Mouse (Mus musculus) forebrain, postnatal 0 days (tissue): Measurements from ENCODE around the gene Gpn3. TPM values are rescaled to one million over a fixed set of nuclear protein-coding genes. Genes with fewer than 3 reads are reported as not detected.

Source experiments
- ATAC-seq: fragments of 200-750 bp; cut with Nextera tagmentation; 2 replicates; pipeline ENCODE4 v1.8.0; 2017; ENCODE audit warnings: mild to moderate bottlenecking, moderate library complexity
- DNase-seq: peaks from one replicate; pipeline ENCODE4 v3.0.0-alpha.2; 2015
- H3K27ac ChIP-seq: fragments of 300-500 bp; sonication (generic); 2 replicates; pipeline ENCODE4 v1.5.1; 2014; ENCODE audit warnings: low read depth, mild to moderate bottlenecking, antibody characterized with exemption, low read length, moderate library complexity, mixed read lengths
- H3K27me3 ChIP-seq: fragments of 300-500 bp; sonication (generic); 2 replicates; pipeline ENCODE4 v1.6.1; 2014; ENCODE audit warnings: mild to moderate bottlenecking, low read length, mixed read lengths; ENCODE audit not compliant: insufficient read depth
- H3K36me3 ChIP-seq: fragments of 300-500 bp; sonication (generic); 2 replicates; pipeline ENCODE4 v1.6.1; 2014; ENCODE audit warnings: mild to moderate bottlenecking, moderate library complexity; ENCODE audit not compliant: insufficient read depth
- H3K4me1 ChIP-seq: fragments of 300-500 bp; sonication (generic); 2 replicates; pipeline ENCODE4 v1.6.1; 2014; ENCODE audit warnings: antibody characterized with exemption; ENCODE audit not compliant: insufficient read depth
- H3K4me2 ChIP-seq: fragments of 300-500 bp; sonication (generic); 2 replicates; pipeline ENCODE4 v1.6.1; 2014; ENCODE audit warnings: low read depth, mild to moderate bottlenecking, moderate library complexity
- H3K4me3 ChIP-seq: fragments of 300-500 bp; sonication (generic); 2 replicates; pipeline ENCODE4 v1.5.1; 2014; ENCODE audit warnings: low read depth, low read length, mixed read lengths
- H3K9ac ChIP-seq: fragments of 300-500 bp; sonication (generic); 2 replicates; pipeline ENCODE4 v1.6.1; 2014; ENCODE audit warnings: mild to moderate bottlenecking
- H3K9me3 ChIP-seq: fragments of 300-500 bp; sonication (generic); 2 replicates; pipeline ENCODE4 v1.6.1; 2016; ENCODE audit warnings: low read length
- CTCF ChIP-seq: sonication (generic); IDR thresholded peaks from 2 replicates; pipeline ENCODE4 v1.5.1; 2016; ENCODE audit warnings: antibody characterized with exemption, control low read depth, low read depth
- WGBS: fragments of 180-500 bp; shearing (Covaris S2); extraction: QIAGEN DNeasy Blood & Tissue Kit; methylation state at CpG from one replicate; pipeline ENCODE4 v1.1.7; 2014; 5-methylcytosine and 5-hydroxymethylcytosine counted together
- polyA plus RNA-seq: library from polyadenylated mRNA; unstranded; fragments of >200 nt; fragmentation: Nextera tagmentation; extraction: Ambion mirVana; gene quantifications from 2 replicates; pipeline ENCODE4 v1.2.1, GENCODE M21; 2015
- total RNA-seq: library from RNA; depleted of rRNA; stranded (reverse); fragments of >200 nt; gene quantifications from 2 replicates; pipeline ENCODE4 v1.2.3, GENCODE M21; 2014; rRNA removed

Gpn3 gene
- total RNA-seq, result 31.2 and 37.6 TPM in 2 replicates
- polyA plus RNA-seq, result 41.0 and 44.2 TPM in 2 replicates

GRCm38 (mm10) chr5:122371591-122372191 lies at the start of gene Gpn3:
Gene Gpn3, plus strand, starts transcription at chr5:122371876.
- H3K36me3 ChIP-seq, result peaks cover 39% of the 10 kb centered on the region
- H3K27ac ChIP-seq, result peak within 1 kb of the TSS; percentile 96
- no peak for TF ChIP-seq CTCF
- no peaks in the 10 kb centered on the region for H3K9me3 ChIP-seq
- ATAC-seq, result peak; percentile 75
- H3K4me3 ChIP-seq, result peak within 1 kb of the TSS; percentile 82
- peak within 1 kb of the TSS; percentile 87 for H3K9ac ChIP-seq
- H3K27me3 ChIP-seq, result no peaks in the 10 kb centered on the region
- peak; percentile 31 for DNase-seq
- peaks cover 7% of the 10 kb centered on the region; the same call in 1 of the 2 replicates for H3K4me1 ChIP-seq
- under 1% methylated on average over 35 of the region's 46 CpGs for WGBS
- H3K4me2 ChIP-seq, result peak within 1 kb of the TSS; percentile 72

- Histone ChIP-seq H3K27ac (no peak overlapping the region), H3K36me3 (peaks cover 24% of the 10 kb centered on the region), H3K4me2 (no peak overlapping the region), H3K4me3 (no peak overlapping the region), H3K9ac (no peak overlapping the region), H3K9me3 (no peaks in the 10 kb centered on the region), H3K27me3 (no peaks in the 10 kb centered on the region), H3K4me1 (0 out of 2 replicates have a peak, but pooled peaks cover 3% of the 10 kb centered on the region)
- TF ChIP-seq CTCF, result no peak
- DNase-seq (no peak), ATAC-seq (no peak)
- WGBS, result 52% methylated on average over 8 of the region's 8 CpGs
Measured at GRCm38 (mm10) chr5:122323523-122323922, 48.2 kb upstream of the Gpn3 start.

GRCm38 (mm10) chr5:122324608-122325431 lies 46.9 kb upstream of the Gpn3 start:
- H3K4me3 ChIP-seq, result no peak overlapping the region
- DNase-seq, result peak; percentile 22
- no peak for TF ChIP-seq CTCF
- ATAC-seq, result no peak
- 86% methylated on average over 23 of the region's 23 CpGs for WGBS
- peaks cover 23% of the 10 kb centered on the region for H3K36me3 ChIP-seq
- H3K4me1 ChIP-seq, result 0 out of 2 replicates have a peak, but pooled peaks cover 3% of the 10 kb centered on the region
- no peaks in the 10 kb centered on the region for H3K9me3 ChIP-seq
- no peaks in the 10 kb centered on the region for H3K27me3 ChIP-seq
- H3K4me2 ChIP-seq, result no peak overlapping the region
- no peak overlapping the region for H3K27ac ChIP-seq
- H3K9ac ChIP-seq, result no peak overlapping the region

GRCm38 (mm10) chr5:122325477-122325876 lies 46.2 kb upstream of the Gpn3 start:
- no peak overlapping the region for H3K9ac ChIP-seq
- no peak overlapping the region for H3K27ac ChIP-seq
- H3K4me1 ChIP-seq, result 0 out of 2 replicates have a peak, but pooled peaks cover 3% of the 10 kb centered on the region
- H3K27me3 ChIP-seq, result no peaks in the 10 kb centered on the region
- no peak overlapping the region for H3K4me3 ChIP-seq
- H3K36me3 ChIP-seq, result peaks cover 19% of the 10 kb centered on the region
- no peak; the same call in 1 of the 2 replicates for ATAC-seq
- TF ChIP-seq CTCF, result no peak
- H3K4me2 ChIP-seq, result no peak overlapping the region
- WGBS, result 86% methylated on average over 8 of the region's 8 CpGs
- H3K9me3 ChIP-seq, result no peaks in the 10 kb centered on the region
- no peak for DNase-seq

GRCm38 (mm10) chr5:122327283-122327682 lies 44.4 kb upstream of the Gpn3 start:
- Histone ChIP-seq H3K4me1 (0 out of 2 replicates have a peak, but pooled peaks cover 3% of the 10 kb centered on the region), H3K36me3 (peaks cover 16% of the 10 kb centered on the region), H3K27ac (peak overlapping the region; percentile 74), H3K4me2 (no peak overlapping the region), H3K4me3 (no peak overlapping the region), H3K27me3 (no peaks in the 10 kb centered on the region), H3K9ac (no peak overlapping the region), H3K9me3 (no peaks in the 10 kb centered on the region)
- peak; percentile 25 for DNase-seq
- no peak for TF ChIP-seq CTCF
- ATAC-seq, result peak; percentile 60
- 63% methylated on average over 3 of the region's 3 CpGs for WGBS

GRCm38 (mm10) chr5:122330269-122330668 lies 41.4 kb upstream of the Gpn3 start:
- no peak overlapping the region for H3K27ac ChIP-seq
- H3K27me3 ChIP-seq, result no peaks in the 10 kb centered on the region
- 88% methylated on average over 4 of the region's 4 CpGs for WGBS
- TF ChIP-seq CTCF, result no peak
- no peaks in the 10 kb centered on the region for H3K9me3 ChIP-seq
- ATAC-seq (no peak), DNase-seq (no peak)
- H3K9ac ChIP-seq, result no peak overlapping the region
- H3K36me3 ChIP-seq, result peaks cover 10% of the 10 kb centered on the region
- 0 out of 2 replicates have a peak, but pooled peaks cover 3% of the 10 kb centered on the region for H3K4me1 ChIP-seq
- no peak overlapping the region for H3K4me3 ChIP-seq
- no peak overlapping the region for H3K4me2 ChIP-seq

- no peak for ATAC-seq
- Histone ChIP-seq H3K4me1 (no peaks in the 10 kb centered on the region), H3K9ac (no peak overlapping the region), H3K4me2 (no peak overlapping the region), H3K4me3 (no peak overlapping the region), H3K9me3 (no peaks in the 10 kb centered on the region), H3K27me3 (no peaks in the 10 kb centered on the region), H3K36me3 (no peaks in the 10 kb centered on the region), H3K27ac (no peak overlapping the region)
- 70% methylated on average over 3 of the region's 3 CpGs for WGBS
- no peak for TF ChIP-seq CTCF
- DNase-seq, result no peak
Measured at GRCm38 (mm10) chr5:122334682-122335081, 37.0 kb upstream of the Gpn3 start.
